In the genomic region with DNA sequence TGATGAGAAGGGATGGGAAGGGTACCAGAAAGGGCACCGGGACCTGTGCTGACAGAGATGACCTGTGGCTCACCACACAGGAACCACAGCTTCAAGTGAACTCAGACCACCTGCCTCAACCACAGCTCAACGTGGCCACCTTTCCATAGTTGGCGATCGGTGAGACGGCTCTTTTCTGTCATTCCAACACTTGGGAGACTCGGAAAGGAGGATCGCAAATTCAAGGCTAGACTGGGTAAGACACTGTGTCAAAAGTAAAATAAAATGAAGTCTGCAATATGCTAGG, we compare ENCODE assay signal across 9 mouse cellular contexts. TPM values are rescaled to one million over a fixed set of nuclear protein-coding genes. Genes with fewer than 3 reads are reported as not detected.
A peak's percentile ranks its signal among the peaks of the same experiment; 100 is the strongest.
DNase-seq lines count a peak whose midpoint lies in the region; ATAC-seq and TF ChIP-seq lines count a peak whose summit lies in the region.
"Had no signal": no experiment of that assay in that cellular context is flagged by ENCODE, and none has a peak within 500 bp of the region (broad histone marks: within the 10 kb centered on the region; RNA-seq: fewer than 3 reads in every experiment).

No protein-coding gene starts in this region.

- no peak for ATAC-seq in hindbrain, embryonic 16.5 days
- ATAC-seq in megakaryocyte, adult 5-6 weeks (ENCODE audit: poor library complexity, severe bottlenecking) = no peak
- ATAC-seq in stomach, postnatal 0 days (ENCODE audit: low FRiP score, low TSS enrichment) = no peak

- H3K4me2 ChIP-seq in hindbrain, embryonic 16.5 days (ENCODE audit: low read length) = no peak overlapping the region
- no peak overlapping the region for H3K4me2 ChIP-seq in stomach, postnatal 0 days (replicated peaks; ENCODE audit: low read depth)
- H3K4me2 ChIP-seq: hindbrain, embryonic 15.5 days; neural tube, embryonic 13.5 days had no signal

- H3K27ac ChIP-seq in hindbrain, embryonic 10.5 days = peak overlapping the region; percentile 71
- H3K27ac ChIP-seq in hindbrain, embryonic 16.5 days (ENCODE audit: low read depth, low read length) = no peak overlapping the region
- H3K27ac ChIP-seq in limb, embryonic 10.5 days = peak overlapping the region; percentile 81
- H3K27ac ChIP-seq in stomach, postnatal 0 days (replicated peaks) = peak overlapping the region; percentile 65; the same call in 1 of the 2 replicates

- 94% methylated on average over 7 of the region's 7 CpGs for WGBS in hindbrain, embryonic 10.5 days
- WGBS in hindbrain, embryonic 16.5 days = 92% methylated on average over 7 of the region's 7 CpGs
- 92% methylated on average over 7 of the region's 7 CpGs for WGBS in limb, embryonic 10.5 days
- 80% methylated on average over 7 of the region's 7 CpGs for WGBS in stomach, postnatal 0 days

- no peak overlapping the region for H3K4me3 ChIP-seq in hindbrain, embryonic 10.5 days
- no peak overlapping the region for H3K4me3 ChIP-seq in hindbrain, embryonic 16.5 days (ENCODE audit: low read length)
- H3K4me3 ChIP-seq in megakaryocyte, embryonic 14.5 days (replicated peaks) = peak overlapping the region; percentile 98
- no peak overlapping the region for H3K4me3 ChIP-seq in limb, embryonic 10.5 days
- no peak overlapping the region for H3K4me3 ChIP-seq in stomach, postnatal 0 days (ENCODE audit: low read depth, low read length)
- H3K4me3 ChIP-seq: hindbrain, embryonic 15.5 days; neural tube, embryonic 13.5 days had no signal

- no peak for TF ChIP-seq CTCF in stomach, postnatal 0 days (IDR thresholded peaks at IDR 0.05; ENCODE audit: low read depth)

- H3K9ac ChIP-seq in hindbrain, embryonic 16.5 days (ENCODE audit: low read depth, low read length) = no peak overlapping the region
- H3K9ac ChIP-seq in stomach, postnatal 0 days (ENCODE audit: low read length) = no peak overlapping the region
- H3K9ac ChIP-seq: hindbrain, embryonic 15.5 days; neural tube, embryonic 13.5 days had no signal

- TF ChIP-seq EP300 in stomach, postnatal 0 days (optimal IDR thresholded peaks at IDR 0.05) = no peak

- H3K9me3 ChIP-seq in hindbrain, embryonic 10.5 days = no peaks in the 10 kb centered on the region
- no peaks in the 10 kb centered on the region for H3K9me3 ChIP-seq in hindbrain, embryonic 16.5 days (ENCODE audit: control insufficient read depth, low read length)
- no peaks in the 10 kb centered on the region for H3K9me3 ChIP-seq in megakaryocyte, embryonic 14.5 days
- H3K9me3 ChIP-seq in limb, embryonic 10.5 days (replicated peaks) = no peaks in the 10 kb centered on the region
- H3K9me3 ChIP-seq in stomach, postnatal 0 days (ENCODE audit: control insufficient read depth, low read length) = no peaks in the 10 kb centered on the region
- H3K9me3 ChIP-seq: hindbrain, embryonic 15.5 days; neural tube, embryonic 13.5 days had no signal

- H3K36me3 ChIP-seq in hindbrain, embryonic 10.5 days = no peaks in the 10 kb centered on the region
- H3K36me3 ChIP-seq in hindbrain, embryonic 16.5 days (ENCODE audit: control insufficient read depth, insufficient read depth, low read length) = no peaks in the 10 kb centered on the region
- H3K36me3 ChIP-seq in megakaryocyte, embryonic 14.5 days (replicated peaks; ENCODE audit: low read length) = peaks cover 33% of the 10 kb centered on the region
- H3K36me3 ChIP-seq in limb, embryonic 10.5 days = no peaks in the 10 kb centered on the region
- no peaks in the 10 kb centered on the region for H3K36me3 ChIP-seq in stomach, postnatal 0 days (ENCODE audit: control insufficient read depth, insufficient read depth, low read length)
- H3K36me3 ChIP-seq: hindbrain, embryonic 15.5 days; neural tube, embryonic 13.5 days had no signal

- no peak for DNase-seq in hindbrain, embryonic 10.5 days (ENCODE audit: low spot score)
- DNase-seq in limb, embryonic 10.5 days (ENCODE audit: low spot score) = no peak
- no peak for DNase-seq in stomach, postnatal 0 days (ENCODE audit: low spot score)
- no peak for DNase-seq in spleen, postnatal 36 days (ENCODE audit: low spot score in 2 of 2)

- 0 out of 2 replicates have a peak, but pooled peaks cover 3% of the 10 kb centered on the region for H3K27me3 ChIP-seq in hindbrain, embryonic 10.5 days (ENCODE audit: insufficient read depth, poor library complexity, severe bottlenecking)
- H3K27me3 ChIP-seq in hindbrain, embryonic 16.5 days (replicated peaks; ENCODE audit: control insufficient read depth, insufficient read depth, low read length) = no peaks in the 10 kb centered on the region
- H3K27me3 ChIP-seq in megakaryocyte, embryonic 14.5 days (replicated peaks) = no peaks in the 10 kb centered on the region
- 0 out of 2 replicates have a peak, but pooled peaks cover 5% of the 10 kb centered on the region for H3K27me3 ChIP-seq in limb, embryonic 10.5 days (ENCODE audit: low read depth, poor library complexity, severe bottlenecking)
- no peaks in the 10 kb centered on the region for H3K27me3 ChIP-seq in stomach, postnatal 0 days (ENCODE audit: control insufficient read depth, insufficient read depth, low read length)
- H3K27me3 ChIP-seq: hindbrain, embryonic 15.5 days; neural tube, embryonic 13.5 days had no signal

- H3K4me1 ChIP-seq in hindbrain, embryonic 10.5 days (replicated peaks) = peaks cover 63% of the 10 kb centered on the region
- H3K4me1 ChIP-seq in hindbrain, embryonic 16.5 days (ENCODE audit: control insufficient read depth, insufficient read depth, low read depth, low read length) = peaks cover 23% of the 10 kb centered on the region
- peaks cover 88% of the 10 kb centered on the region for H3K4me1 ChIP-seq in megakaryocyte, embryonic 14.5 days
- peaks cover 52% of the 10 kb centered on the region for H3K4me1 ChIP-seq in limb, embryonic 10.5 days
- peaks cover 15% of the 10 kb centered on the region; the same call in 1 of the 2 replicates for H3K4me1 ChIP-seq in stomach, postnatal 0 days (replicated peaks; ENCODE audit: control insufficient read depth, insufficient read depth)

RNA-seq across cellular contexts. Expression of a gene that starts 0.7 kb away (rescaled TPM):
- 2.0 and 2.8 TPM in 2 replicates for polyA plus RNA-seq in hindbrain, embryonic 10.5 days (2016; fragmentation: Nextera tagmentation; extraction: Ambion mirVana)
- 3.1 and 4.0 TPM in 2 replicates for polyA plus RNA-seq in hindbrain, embryonic 16.5 days (2015; fragmentation: Nextera tagmentation; extraction: Ambion mirVana)
- polyA plus RNA-seq in megakaryocyte, embryonic 14.5 days (2012; ENCODE audit: insufficient read depth, low replicate concordance) = 54.8 and 69.9 TPM in 2 replicates
- total RNA-seq in megakaryocyte, adult 5-6 weeks (2015) = 9.8 and 13.1 TPM in 2 replicates
- total RNA-seq in megakaryocyte, adult 5-6 weeks (2017) = 9.6 and 14.8 TPM in 2 replicates
- polyA plus RNA-seq in limb, embryonic 10.5 days (2016; fragmentation: Nextera tagmentation; extraction: Ambion mirVana) = 2.2 and 2.3 TPM in 2 replicates
- 3.5 TPM in 2 replicates for polyA plus RNA-seq in stomach, postnatal 0 days (2015; fragmentation: Nextera tagmentation; extraction: Ambion mirVana)

RNA-seq across cellular contexts. Expression of a gene that starts 25.8 kb away (rescaled TPM):
- not detected in 2 replicates for polyA plus RNA-seq in hindbrain, embryonic 10.5 days (2016; fragmentation: Nextera tagmentation; extraction: Ambion mirVana)
- not detected in 2 replicates for polyA plus RNA-seq in hindbrain, embryonic 16.5 days (2015; fragmentation: Nextera tagmentation; extraction: Ambion mirVana)
- polyA plus RNA-seq in megakaryocyte, embryonic 14.5 days (2012; ENCODE audit: insufficient read depth, low replicate concordance) = not detected in 2 replicates
- total RNA-seq in megakaryocyte, adult 5-6 weeks (2015) = not detected in 2 replicates
- total RNA-seq in megakaryocyte, adult 5-6 weeks (2017) = not detected in 2 replicates
- polyA plus RNA-seq in limb, embryonic 10.5 days (2016; fragmentation: Nextera tagmentation; extraction: Ambion mirVana) = not detected in 2 replicates
- 4.8 and 8.5 TPM in 2 replicates for polyA plus RNA-seq in stomach, postnatal 0 days (2015; fragmentation: Nextera tagmentation; extraction: Ambion mirVana)
- polyA plus RNA-seq: hindbrain, embryonic 15.5 days; neural tube, embryonic 13.5 days had no signal

RNA-seq across cellular contexts. Expression of a gene that starts 26.9 kb away (rescaled TPM):
- 0.43 TPM in 1 of 2 replicates, not detected in the other for polyA plus RNA-seq in hindbrain, embryonic 10.5 days (2016; fragmentation: Nextera tagmentation; extraction: Ambion mirVana)
- 0.26 and 0.64 TPM in 2 replicates for polyA plus RNA-seq in hindbrain, embryonic 16.5 days (2015; fragmentation: Nextera tagmentation; extraction: Ambion mirVana)
- 1.8 TPM in 1 of 2 replicates, not detected in the other for polyA plus RNA-seq in megakaryocyte, embryonic 14.5 days (2012; ENCODE audit: insufficient read depth, low replicate concordance)
- total RNA-seq in megakaryocyte, adult 5-6 weeks (2015) = 18.3 and 19.9 TPM in 2 replicates
- total RNA-seq in megakaryocyte, adult 5-6 weeks (2017) = 16.6 and 19.7 TPM in 2 replicates
- polyA plus RNA-seq in limb, embryonic 10.5 days (2016; fragmentation: Nextera tagmentation; extraction: Ambion mirVana) = 0.16 and 0.56 TPM in 2 replicates
- 0.41 and 0.46 TPM in 2 replicates for polyA plus RNA-seq in stomach, postnatal 0 days (2015; fragmentation: Nextera tagmentation; extraction: Ambion mirVana)

RNA-seq across cellular contexts. Expression of a gene that starts 27.0 kb away (rescaled TPM):
- 116 and 147 TPM in 2 replicates for polyA plus RNA-seq in hindbrain, embryonic 10.5 days (2016; fragmentation: Nextera tagmentation; extraction: Ambion mirVana)
- polyA plus RNA-seq in hindbrain, embryonic 16.5 days (2015; fragmentation: Nextera tagmentation; extraction: Ambion mirVana) = 95.1 and 98.6 TPM in 2 replicates
- 51.4 and 67.9 TPM in 2 replicates for polyA plus RNA-seq in megakaryocyte, embryonic 14.5 days (2012; ENCODE audit: insufficient read depth, low replicate concordance)
- total RNA-seq in megakaryocyte, adult 5-6 weeks (2015) = 35.6 and 42.6 TPM in 2 replicates
- total RNA-seq in megakaryocyte, adult 5-6 weeks (2017) = 20.0 and 24.6 TPM in 2 replicates
- 110 and 118 TPM in 2 replicates for polyA plus RNA-seq in limb, embryonic 10.5 days (2016; fragmentation: Nextera tagmentation; extraction: Ambion mirVana)
- polyA plus RNA-seq in stomach, postnatal 0 days (2015; fragmentation: Nextera tagmentation; extraction: Ambion mirVana) = 109 and 114 TPM in 2 replicates

RNA-seq across cellular contexts. Expression of a gene that starts 44.7 kb away (rescaled TPM):
- 0.40 and 0.76 TPM in 2 replicates for polyA plus RNA-seq in hindbrain, embryonic 10.5 days (2016; fragmentation: Nextera tagmentation; extraction: Ambion mirVana)
- 7.8 and 9.4 TPM in 2 replicates for polyA plus RNA-seq in hindbrain, embryonic 16.5 days (2015; fragmentation: Nextera tagmentation; extraction: Ambion mirVana)
- not detected in 2 replicates for polyA plus RNA-seq in megakaryocyte, embryonic 14.5 days (2012; ENCODE audit: insufficient read depth, low replicate concordance)
- total RNA-seq in megakaryocyte, adult 5-6 weeks (2015) = 0.07 TPM in 1 of 2 replicates, not detected in the other
- 0.22 TPM in 1 of 2 replicates, not detected in the other for total RNA-seq in megakaryocyte, adult 5-6 weeks (2017)
- 0.19 and 0.39 TPM in 2 replicates for polyA plus RNA-seq in limb, embryonic 10.5 days (2016; fragmentation: Nextera tagmentation; extraction: Ambion mirVana)
- polyA plus RNA-seq in stomach, postnatal 0 days (2015; fragmentation: Nextera tagmentation; extraction: Ambion mirVana) = 2.8 and 3.2 TPM in 2 replicates

Comparison
In these comparisons a context has a peak if more than half of its experiments do, and no peak if none do; other contexts are left out.
1. RNA of a gene that starts 0.7 kb away (polyA plus RNA-seq): 54.8 to 69.9 TPM in megakaryocyte, embryonic 14.5 days; 3.1 to 4.0 TPM in hindbrain, embryonic 16.5 days, 3.5 TPM in stomach, postnatal 0 days, 2.0 to 2.8 TPM in hindbrain, embryonic 10.5 days and 2.2 to 2.3 TPM in limb, embryonic 10.5 days; every median in the first group is over 10 times any median in the second.